Mouse (Mus musculus): ENCODE measurements around the gene Itga7. TPM values are rescaled to one million over a fixed set of nuclear protein-coding genes. Genes with fewer than 3 reads are reported as not detected.
A peak's percentile ranks its signal among the peaks of the same experiment; 100 is the strongest.

Itga7 gene
- 10 to 100 TPM; 40.4 to 60.8 TPM for total RNA-seq (2021)
- long read RNA-seq, experiment 1, full-length matches to known transcripts: 16 of 94 reads
- long read RNA-seq, experiment 1, partial matches to known transcripts: 22 of 94 reads
- long read RNA-seq, experiment 1, other reads (novel, unspliced or antisense): 56 of 94 reads
- long read RNA-seq, experiment 2, full-length matches to known transcripts: 16 of 60 reads
- long read RNA-seq, experiment 2, partial matches to known transcripts: 13 of 60 reads
- long read RNA-seq, experiment 2, other reads (novel, unspliced or antisense): 31 of 60 reads

GRCm38 (mm10) chr10:128933574-128933973 is at the start of gene Itga7:
Gene Itga7, plus strand, starts transcription at chr10:128933818.
- DNase-seq (ENCODE audit: low spot score): peak; percentile 38

- DNase-seq (ENCODE audit: low spot score): no peak
Measured at GRCm38 (mm10) chr10:128888941-128889827, 44.4 kb upstream of the Itga7 start.

DNA sequence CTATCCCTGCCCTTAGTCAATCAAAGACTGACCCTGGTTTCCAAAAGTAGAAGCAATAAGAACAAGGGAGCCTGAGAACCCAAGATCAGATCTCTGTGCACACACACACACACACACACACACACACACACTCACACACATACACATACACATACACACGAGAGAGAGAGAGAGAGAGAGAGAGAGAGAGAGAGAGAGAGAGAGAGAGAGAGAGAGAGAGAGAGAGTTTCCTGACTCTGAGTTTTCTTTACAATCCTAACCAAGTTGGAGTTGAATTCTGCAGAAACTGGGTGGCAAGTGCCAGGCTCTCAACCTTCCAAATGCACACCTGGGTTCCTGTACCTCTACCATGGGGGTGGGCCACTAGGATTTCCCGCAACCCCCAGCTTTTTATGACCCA is 43.8 kb upstream of the Itga7 start:
- DNase-seq (ENCODE audit: low spot score): no peak

- DNase-seq (ENCODE audit: low spot score): no peak
Measured at GRCm38 (mm10) chr10:128890383-128891295, 43.0 kb upstream of the Itga7 start.

DNA sequence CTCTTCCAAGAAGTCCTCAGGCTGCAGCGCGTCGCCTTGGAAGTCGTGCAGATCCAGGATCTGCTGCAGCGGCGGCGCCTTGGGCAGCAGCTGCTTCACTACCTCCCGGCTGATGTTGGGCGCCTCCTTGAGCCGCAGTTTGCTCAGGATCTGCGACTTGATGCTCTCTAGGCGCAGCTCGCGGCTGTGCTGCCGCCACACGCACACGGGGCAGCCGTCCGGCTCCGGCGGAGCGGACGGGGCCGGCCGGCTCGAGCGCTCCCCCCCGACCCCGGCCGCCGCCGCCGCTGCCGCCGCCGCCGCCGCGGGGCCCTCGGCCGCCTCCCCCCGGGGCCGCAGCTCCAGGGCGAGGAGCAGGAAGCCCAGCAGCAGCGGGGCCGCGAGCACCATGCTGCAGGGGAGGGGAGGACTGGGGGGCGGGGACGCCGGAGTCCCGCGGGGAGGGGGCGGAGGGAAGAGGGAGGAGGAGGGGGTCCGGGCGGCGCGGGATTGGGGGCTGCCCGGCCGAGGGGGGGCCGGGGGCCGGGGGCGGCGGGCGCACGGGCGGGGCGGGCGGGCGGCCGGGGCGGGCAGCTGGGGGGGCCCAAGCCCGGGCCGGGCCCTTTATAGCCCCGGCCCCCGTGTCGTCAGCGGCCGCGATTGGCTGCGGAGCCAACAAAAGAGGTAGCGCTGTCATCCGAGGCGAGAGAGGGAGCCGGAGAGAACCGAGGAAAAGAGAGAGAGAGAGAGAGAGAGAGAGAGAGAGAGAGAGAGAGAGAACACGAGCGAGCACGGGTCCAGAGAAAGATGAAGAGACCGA is 42.1 kb upstream of the Itga7 start, which contains the start of gene Gdf11:
TSS of gene Gdf11 (minus strand) at position 423 of the 799 bp plus-strand sequence.
- DNase-seq (ENCODE audit: low spot score): no peak

GRCm38 (mm10) chr10:128892246-128892645 is 41.4 kb upstream of the Itga7 start:
- no peak for DNase-seq (ENCODE audit: low spot score)

DNA sequence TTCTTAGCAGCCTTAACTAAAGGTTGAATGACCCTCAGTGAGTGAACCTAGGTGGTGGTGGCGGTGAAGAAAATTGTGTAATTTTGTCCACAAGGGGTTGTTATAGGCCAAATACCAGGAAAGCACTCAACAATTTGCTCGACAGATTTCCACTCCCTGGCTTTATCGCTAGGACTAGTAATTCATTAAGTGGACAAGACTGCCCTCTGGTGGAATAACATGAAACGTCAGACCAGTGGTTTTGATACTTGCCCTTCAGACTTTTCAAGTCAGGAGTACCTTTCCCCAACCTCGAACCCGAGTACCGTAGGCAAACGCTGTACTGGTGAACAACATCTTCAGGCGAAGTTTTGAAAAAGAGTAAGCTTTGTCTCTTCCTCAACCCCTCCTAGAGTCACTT is 38.2 kb upstream of the Itga7 start:
- peak; percentile 89 for DNase-seq (ENCODE audit: low spot score)

DNA sequence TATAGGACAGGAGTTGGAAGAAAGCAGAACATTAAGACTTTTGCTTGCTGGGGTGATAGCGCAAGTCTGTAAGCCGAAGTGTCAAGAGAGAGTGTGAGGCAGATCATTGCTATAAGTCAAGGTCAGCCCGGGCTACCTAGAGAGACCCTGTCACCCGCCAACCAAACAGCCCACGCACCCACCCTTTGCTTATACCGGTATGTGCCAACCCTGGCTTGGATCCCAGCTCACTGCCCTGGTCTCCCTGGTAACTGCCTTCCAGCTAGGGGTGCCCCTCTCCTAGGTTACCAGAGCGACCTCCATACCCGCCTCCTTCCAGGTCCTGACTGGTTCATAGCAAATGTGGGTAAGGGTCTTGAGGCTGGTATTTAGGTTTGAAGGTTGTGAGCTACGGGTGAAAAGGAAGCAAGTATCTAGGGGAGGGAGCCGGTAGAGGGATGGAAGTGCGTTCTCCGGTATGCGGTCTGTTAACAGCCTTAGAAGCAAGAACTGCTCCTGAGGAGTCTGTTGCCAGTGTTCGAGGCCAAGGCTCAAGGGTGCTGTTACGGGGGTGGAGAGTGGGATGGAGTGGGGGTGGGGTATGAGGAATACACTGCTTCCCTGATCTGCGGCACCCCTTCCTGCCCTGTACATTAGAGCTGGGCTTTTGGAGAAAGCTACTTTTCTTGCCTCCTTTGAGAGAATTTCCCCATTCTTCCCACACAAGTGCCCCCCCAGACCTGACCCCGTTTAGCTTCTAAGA is 37.5 kb upstream of the Itga7 start:
- no peak for DNase-seq (ENCODE audit: low spot score)

DNA sequence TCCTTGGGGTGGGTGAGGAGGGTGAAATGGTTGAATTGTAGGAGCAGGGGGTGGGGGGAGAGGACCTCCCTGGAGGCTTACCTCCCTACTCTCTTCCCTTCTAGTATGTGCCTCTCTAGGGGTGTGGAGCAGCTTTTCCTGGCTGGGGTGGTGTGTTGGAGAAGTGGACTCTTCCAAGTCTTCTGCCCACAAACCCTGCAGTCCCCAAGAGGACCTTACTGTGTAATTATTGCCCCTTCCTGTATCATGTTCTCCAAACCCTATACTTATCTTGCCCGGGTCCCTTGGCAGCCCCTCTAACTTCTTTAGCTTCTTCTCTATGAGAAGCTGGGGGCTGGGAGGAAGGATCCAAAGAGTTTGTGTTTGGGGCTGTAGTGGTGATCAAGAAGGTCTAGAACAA is 36.8 kb upstream of the Itga7 start:
- DNase-seq (ENCODE audit: low spot score): no peak

- DNase-seq (ENCODE audit: low spot score): no peak
Measured at GRCm38 (mm10) chr10:128897501-128897900, 36.1 kb upstream of the Itga7 start.

- DNase-seq (ENCODE audit: low spot score): no peak
Measured at GRCm38 (mm10) chr10:128899759-128900490, 33.7 kb upstream of the Itga7 start.

- no peak for DNase-seq (ENCODE audit: low spot score)
Measured at GRCm38 (mm10) chr10:128900698-128901097, 32.9 kb upstream of the Itga7 start, which contains the start of gene Cd63. Gene Cd63, plus strand, starts transcription at chr10:128900989.

GRCm38 (mm10) chr10:128901409-128901808 is 32.2 kb upstream of the Itga7 start:
- DNase-seq (ENCODE audit: low spot score): no peak

DNA sequence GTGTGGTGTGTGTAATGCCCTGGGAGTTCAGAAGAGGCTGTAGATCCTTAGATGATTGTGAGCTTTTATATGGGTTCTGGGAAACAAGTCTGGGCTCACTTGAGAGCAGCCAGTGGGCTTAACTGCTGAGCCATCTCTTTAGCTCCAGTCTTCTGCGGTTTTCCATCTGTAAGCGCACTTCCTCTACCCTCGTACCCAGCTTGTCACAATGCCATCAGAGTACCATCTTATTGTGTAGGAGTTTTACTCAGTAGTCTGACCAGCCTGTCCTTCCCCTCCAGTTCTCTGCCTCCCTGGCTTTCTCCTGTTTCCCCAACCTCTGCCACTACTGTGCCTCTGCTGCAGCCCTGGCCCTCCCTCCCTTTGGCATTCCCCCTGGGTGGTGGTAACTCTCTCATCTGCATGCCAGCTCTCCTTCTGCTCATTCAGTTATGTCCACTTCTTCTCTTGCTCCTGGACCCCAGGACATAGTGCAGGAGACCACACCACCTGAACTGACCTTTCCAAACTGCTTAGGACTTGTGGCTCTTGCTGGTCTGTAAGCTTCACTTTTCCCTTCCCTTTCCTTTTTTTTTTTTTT is 31.1 kb upstream of the Itga7 start:
- DNase-seq (ENCODE audit: low spot score): no peak

- DNase-seq (ENCODE audit: low spot score): no peak
Measured at GRCm38 (mm10) chr10:128904812-128905211, 28.8 kb upstream of the Itga7 start.

GRCm38 (mm10) chr10:128908778-128909448 is 24.7 kb upstream of the Itga7 start:
- no peak for DNase-seq (ENCODE audit: low spot score)

- DNase-seq (ENCODE audit: low spot score): peak; percentile 94
Measured at GRCm38 (mm10) chr10:128909567-128910028, 24.0 kb upstream of the Itga7 start.
